Mouse (Mus musculus) erythroblast, embryonic 14.5 days (primary cell): Measurements from ENCODE around the gene Fam168b.

Experiments used
- GATA1 ChIP-seq: IDR thresholded peaks from 2 replicates; pipeline ENCODE4 v1.6.1; 2012; ENCODE audit warnings: low read length, inconsistent platforms, mixed read lengths
- TAL1 ChIP-seq: IDR thresholded peaks from 3 replicates; pipeline ENCODE4 v1.6.1; 2012; ENCODE audit warnings: low read length, inconsistent platforms, mixed read lengths

DNA sequence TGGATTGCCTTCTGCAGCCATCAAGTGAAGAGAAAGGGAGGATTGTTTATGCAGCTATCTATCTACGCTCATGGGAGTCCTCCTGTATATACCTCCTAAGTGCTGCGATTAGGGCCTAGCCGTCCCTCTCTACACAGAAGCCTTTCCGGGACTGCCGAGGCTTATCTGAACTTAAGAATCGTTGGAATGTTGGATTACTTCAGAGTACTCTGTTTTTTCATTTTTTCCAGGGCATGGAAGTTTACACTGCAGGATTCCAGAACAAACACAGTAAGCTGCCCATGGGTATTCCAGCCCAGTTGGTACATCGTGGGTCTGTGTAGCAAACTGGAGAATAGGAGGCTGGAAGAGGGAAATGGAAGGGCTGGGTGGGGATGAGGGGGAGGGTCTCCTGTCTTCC is 21.4 kb upstream of the Fam168b start:
- no peak for TF ChIP-seq GATA1
- TF ChIP-seq TAL1: no peak
